Mouse (Mus musculus): ENCODE results near the gene Olfr133. TPM values are rescaled to one million over a fixed set of nuclear protein-coding genes. Genes with fewer than 3 reads are reported as not detected.
"Not testable (repeated sequence)": the region's sequence is repeated elsewhere in the genome, so short reads cannot be mapped to it uniquely, and the experiment has no call there.

Gene Olfr133
- not detected in 2 replicates for polyA plus RNA-seq (2015; fragmentation: Nextera tagmentation; extraction: Ambion mirVana)

GRCm38 (mm10) chr17:38144981-38145380 is at the start of gene Olfr133:
TSS of gene Olfr133 (plus strand) at chr17:38145281.
- 58% methylated on average over 2 of the region's 2 CpGs for WGBS (ENCODE audit: insufficient replicate concordance)
- H3K4me2 ChIP-seq (ENCODE audit: low read depth, low read length), result no peak within 1 kb of the TSS
- no peaks in the 10 kb centered on the region for H3K4me1 ChIP-seq (ENCODE audit: control insufficient read depth, low read depth, low read length)

GRCm38 (mm10) chr17:38124199-38124598 is 20.9 kb upstream of the Olfr133 start:
- H3K4me2 ChIP-seq (ENCODE audit: low read depth, low read length); H3K27me3 ChIP-seq (ENCODE audit: control insufficient read depth, insufficient read depth, low read depth, low read length); H3K36me3 ChIP-seq (ENCODE audit: control insufficient read depth, insufficient read depth); H3K9me3 ChIP-seq (replicated peaks; ENCODE audit: control insufficient read depth, low read length); ATAC-seq (ENCODE audit: low read depth); H3K4me1 ChIP-seq (ENCODE audit: control insufficient read depth, low read depth, low read length); H3K4me3 ChIP-seq (ENCODE audit: low read depth, low read length); H3K9ac ChIP-seq (ENCODE audit: low read depth, low read length); H3K27ac ChIP-seq (ENCODE audit: low read length): not testable (repeated sequence)
- 50% methylated on average over 1 of the region's 1 CpGs for WGBS (ENCODE audit: insufficient replicate concordance)

More at GRCm38 (mm10) chr17:38144981-38145380, at the start of gene Olfr133:
- Histone ChIP-seq H3K4me3 (ENCODE audit: low read depth, low read length) (no peak within 1 kb of the TSS), H3K36me3 (ENCODE audit: control insufficient read depth, insufficient read depth) (no peaks in the 10 kb centered on the region), H3K9me3 (replicated peaks; ENCODE audit: control insufficient read depth, low read length) (no peaks in the 10 kb centered on the region), H3K27ac (ENCODE audit: low read length) (no peak within 1 kb of the TSS), H3K27me3 (ENCODE audit: control insufficient read depth, insufficient read depth, low read depth, low read length) (no peaks in the 10 kb centered on the region), H3K9ac (ENCODE audit: low read depth, low read length) (no peak within 1 kb of the TSS)
- ATAC-seq (ENCODE audit: low read depth), result no peak

GRCm38 (mm10) chr17:38125371-38125770 is 19.7 kb upstream of the Olfr133 start:
- not testable (repeated sequence) for H3K4me1 ChIP-seq (ENCODE audit: control insufficient read depth, low read depth, low read length); H3K4me3 ChIP-seq (ENCODE audit: low read depth, low read length); H3K9ac ChIP-seq (ENCODE audit: low read depth, low read length); H3K36me3 ChIP-seq (ENCODE audit: control insufficient read depth, insufficient read depth); ATAC-seq (ENCODE audit: low read depth); H3K9me3 ChIP-seq (replicated peaks; ENCODE audit: control insufficient read depth, low read length); H3K4me2 ChIP-seq (ENCODE audit: low read depth, low read length); H3K27me3 ChIP-seq (ENCODE audit: control insufficient read depth, insufficient read depth, low read depth, low read length); H3K27ac ChIP-seq (ENCODE audit: low read length)
- 56% methylated on average over 3 of the region's 3 CpGs for WGBS (ENCODE audit: insufficient replicate concordance)

- Histone ChIP-seq H3K4me3 (ENCODE audit: low read depth, low read length) (no peak within 1 kb of the TSS), H3K27ac (ENCODE audit: low read length) (no peak within 1 kb of the TSS), H3K9me3 (replicated peaks; ENCODE audit: control insufficient read depth, low read length) (no peaks in the 10 kb centered on the region), H3K4me1 (ENCODE audit: control insufficient read depth, low read depth, low read length) (no peaks in the 10 kb centered on the region), H3K9ac (ENCODE audit: low read depth, low read length) (no peak within 1 kb of the TSS), H3K36me3 (ENCODE audit: control insufficient read depth, insufficient read depth) (no peaks in the 10 kb centered on the region), H3K27me3 (ENCODE audit: control insufficient read depth, insufficient read depth, low read depth, low read length) (no peaks in the 10 kb centered on the region), H3K4me2 (ENCODE audit: low read depth, low read length) (no peak within 1 kb of the TSS)
- 53% methylated on average over 1 of the region's 1 CpGs for WGBS (ENCODE audit: insufficient replicate concordance)
- no peak for ATAC-seq (ENCODE audit: low read depth)
Observed at GRCm38 (mm10) chr17:38134426-38134825, 10.7 kb upstream of the Olfr133 start, which contains the start of gene Olfr132. TSS of gene Olfr132 (minus strand) at chr17:38134526.

GRCm38 (mm10) chr17:38171088-38171487 is 26.0 kb downstream of the Olfr133 start, which contains the start of gene Olfr134:
TSS of gene Olfr134 (plus strand) at chr17:38171388.
- H3K4me1 ChIP-seq (ENCODE audit: control insufficient read depth, low read depth, low read length), result no peaks in the 10 kb centered on the region
- no peak within 1 kb of the TSS for H3K9ac ChIP-seq (ENCODE audit: low read depth, low read length)
- no peaks in the 10 kb centered on the region for H3K27me3 ChIP-seq (ENCODE audit: control insufficient read depth, insufficient read depth, low read depth, low read length)
- H3K9me3 ChIP-seq (replicated peaks; ENCODE audit: control insufficient read depth, low read length), result no peaks in the 10 kb centered on the region
- H3K36me3 ChIP-seq (ENCODE audit: control insufficient read depth, insufficient read depth), result no peaks in the 10 kb centered on the region
- ATAC-seq (ENCODE audit: low read depth), result no peak
- H3K4me3 ChIP-seq (ENCODE audit: low read depth, low read length), result no peak within 1 kb of the TSS
- 52% methylated on average over 3 of the region's 3 CpGs for WGBS (ENCODE audit: insufficient replicate concordance)
- no peak within 1 kb of the TSS for H3K4me2 ChIP-seq (ENCODE audit: low read depth, low read length)
- H3K27ac ChIP-seq (ENCODE audit: low read length), result no peak within 1 kb of the TSS

Other genes with a start within 250 kb of the Olfr133 start
- not detected in 2 replicates for gene Olfr127, start 244.8 kb upstream of the Olfr133 start, polyA plus RNA-seq (2015; fragmentation: Nextera tagmentation; extraction: Ambion mirVana)
- not detected in 2 replicates for gene Olfr128, start 224.7 kb upstream of the Olfr133 start, polyA plus RNA-seq (2015; fragmentation: Nextera tagmentation; extraction: Ambion mirVana)
- not detected in 2 replicates for gene Olfr761, start 192.2 kb upstream of the Olfr133 start, polyA plus RNA-seq (2015; fragmentation: Nextera tagmentation; extraction: Ambion mirVana)
- gene Olfr129, start 85.2 kb upstream of the Olfr133 start, polyA plus RNA-seq (2015; fragmentation: Nextera tagmentation; extraction: Ambion mirVana), result not detected in 2 replicates
- not detected in 2 replicates for gene Olfr130, start 81.4 kb upstream of the Olfr133 start, polyA plus RNA-seq (2015; fragmentation: Nextera tagmentation; extraction: Ambion mirVana)
- gene Olfr131, start 56.6 kb upstream of the Olfr133 start, polyA plus RNA-seq (2015; fragmentation: Nextera tagmentation; extraction: Ambion mirVana), result not detected in 2 replicates
- not detected in 2 replicates for gene Olfr132, start 10.8 kb upstream of the Olfr133 start, polyA plus RNA-seq (2015; fragmentation: Nextera tagmentation; extraction: Ambion mirVana)
- gene Olfr134, start 26.1 kb downstream of the Olfr133 start, polyA plus RNA-seq (2015; fragmentation: Nextera tagmentation; extraction: Ambion mirVana), result not detected in 2 replicates
- gene Olfr135, start 59.1 kb downstream of the Olfr133 start, polyA plus RNA-seq (2015; fragmentation: Nextera tagmentation; extraction: Ambion mirVana), result not detected in 2 replicates
- gene Olfr138, start 115.8 kb downstream of the Olfr133 start, polyA plus RNA-seq (2015; fragmentation: Nextera tagmentation; extraction: Ambion mirVana), result not detected in 2 replicates
- not detected in 2 replicates for gene Olfr137, start 162.3 kb downstream of the Olfr133 start, polyA plus RNA-seq (2015; fragmentation: Nextera tagmentation; extraction: Ambion mirVana)
- not detected in 2 replicates for gene Olfr136, start 184.6 kb downstream of the Olfr133 start, polyA plus RNA-seq (2015; fragmentation: Nextera tagmentation; extraction: Ambion mirVana)